Mouse (Mus musculus) liver, embryonic 14.5 days (tissue): ENCODE results near the gene Casp8ap2. TPM values are rescaled to one million over a fixed set of nuclear protein-coding genes. Genes with fewer than 3 reads are reported as not detected.

ENCODE experiments used
- ATAC-seq: fragments of 200-750 bp; cut with Nextera tagmentation; 2 replicates; pipeline ENCODE4 v1.8.0; 2017; ENCODE audit warnings: moderate number of reproducible peaks, mild to moderate bottlenecking, moderate library complexity; ENCODE audit not compliant: insufficient read depth
- DNase-seq, 3 experiments: peaks; one replicate each; pipeline ENCODE4 v3.0.0-alpha.2; 2012 to 2013; ENCODE audit warnings: low read depth in 3 of 3, low spot score in 3 of 3
- H3K27ac ChIP-seq: fragments of 300-500 bp; sonication (generic); 2 replicates; pipeline ENCODE4 v1.5.1; 2014; ENCODE audit warnings: moderate library complexity, mild to moderate bottlenecking, control low read depth, inconsistent platforms
- H3K27me3 ChIP-seq: fragments of 300-500 bp; sonication (generic); 2 replicates; pipeline ENCODE4 v1.6.1; 2014; ENCODE audit warnings: mild to moderate bottlenecking, low read length, moderate library complexity; ENCODE audit not compliant: control insufficient read depth, insufficient read depth
- H3K36me3 ChIP-seq: fragments of 300-500 bp; sonication (generic); replicated peaks from 2 replicates; pipeline ENCODE4 v1.6.1; 2014; ENCODE audit warnings: low read depth; ENCODE audit not compliant: control insufficient read depth, insufficient read depth
- H3K4me1 ChIP-seq, 2 experiments: fragments of 200-500 bp in 1 of 2; fragments of 300-500 bp in 1 of 2; sonication (generic) in 1 of 2; replicated peaks; 2 replicates each; pipeline ENCODE4 v1.6.1; 2012 to 2014; ENCODE audit warnings: antibody characterized with exemption in 1 of 2, inconsistent platforms in 1 of 2, low read length in 1 of 2; ENCODE audit not compliant: control insufficient read depth in 2 of 2, insufficient read depth in 2 of 2
- H3K4me2 ChIP-seq: fragments of 300-500 bp; sonication (generic); 2 replicates; pipeline ENCODE4 v1.6.1; 2014; ENCODE audit warnings: low read depth, mild to moderate bottlenecking, control low read depth, moderate library complexity
- H3K4me3 ChIP-seq, 2 experiments: fragments of 200-500 bp in 1 of 2; fragments of 300-500 bp in 1 of 2; sonication (generic) in 1 of 2; 2 replicates each; pipeline ENCODE4 v1.5.1; 2012 to 2014; ENCODE audit warnings: low read depth in 2 of 2, low read length in 2 of 2, mild to moderate bottlenecking in 2 of 2, control low read depth in 1 of 2, inconsistent platforms in 1 of 2, moderate library complexity in 1 of 2; ENCODE audit not compliant: insufficient read depth in 1 of 2
- H3K9ac ChIP-seq: fragments of 300-500 bp; sonication (generic); replicated peaks from 2 replicates; pipeline ENCODE4 v1.6.1; 2014; ENCODE audit warnings: mild to moderate bottlenecking, control low read depth, moderate library complexity
- H3K9me3 ChIP-seq: fragments of 300-500 bp; sonication (generic); 2 replicates; pipeline ENCODE4 v1.6.1; 2016; ENCODE audit warnings: low read length, mixed read lengths; ENCODE audit not compliant: control insufficient read depth
- CTCF ChIP-seq: IDR thresholded peaks from 2 replicates; pipeline ENCODE4 v1.5.1; 2016; ENCODE audit warnings: antibody characterized with exemption, low read depth, control low read depth
- EP300 ChIP-seq: IDR thresholded peaks from 2 replicates; pipeline ENCODE4 v1.6.1; 2016; ENCODE audit warnings: antibody characterized with exemption, low read depth
- WGBS: fragments of 180-500 bp; shearing (Covaris S2); extraction: QIAGEN DNeasy Blood & Tissue Kit; methylation state at CpG from one replicate; pipeline ENCODE4 v1.1.7; 2014; ENCODE audit not compliant: insufficient replicate concordance; 5-methylcytosine and 5-hydroxymethylcytosine counted together
- polyA plus RNA-seq, 2 experiments: library from polyadenylated mRNA; depleted of rRNA in 1 of 2; stranded (reverse) in 1 of 2; unstranded in 1 of 2; fragments of >200 nt; fragmentation: Nextera tagmentation in 1 of 2; extraction: Ambion mirVana in 1 of 2; gene quantifications; 2 replicates each; pipeline versions ENCODE4 v1.2.1 to v1.2.3; 2012 to 2014

Casp8ap2 gene
- polyA plus RNA-seq, 2 experiments: 5.9 to 25.5 TPM

DNA sequence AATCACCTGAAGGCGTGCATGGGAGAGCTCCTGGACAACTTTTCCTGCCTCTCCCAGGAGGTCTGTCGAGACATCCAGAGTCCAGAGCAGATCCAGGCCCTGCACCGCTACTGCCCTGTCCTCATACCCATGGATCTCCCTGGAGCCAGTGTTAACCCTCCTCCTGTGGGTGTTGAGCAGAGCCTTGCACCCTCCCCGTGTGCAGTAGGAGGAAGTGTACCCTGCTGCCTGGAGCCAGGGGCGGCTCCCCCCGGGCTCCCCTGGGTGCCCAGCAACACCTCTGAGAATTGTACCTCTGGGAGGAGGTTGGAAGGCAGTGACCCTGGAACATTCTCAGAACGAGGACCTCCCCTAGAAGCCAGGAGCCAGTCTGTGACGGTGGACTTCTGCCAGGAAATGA is 35.4 kb upstream of the Casp8ap2 start:
- Histone ChIP-seq H3K4me3 (no peak overlapping the region), H3K4me2 (no peak overlapping the region), H3K9ac (no peak overlapping the region), H3K27ac (no peak overlapping the region), H3K27me3 (no peaks in the 10 kb centered on the region), H3K4me1 (no peaks in the 10 kb centered on the region; a peak in 1 of 4 replicates), H3K36me3 (no peaks in the 10 kb centered on the region), H3K9me3 (no peaks in the 10 kb centered on the region)
- TF ChIP-seq CTCF (no peak), EP300 (no peak)
- DNase-seq (no peak), ATAC-seq (no peak)
- WGBS: 45% methylated on average over 8 of the region's 8 CpGs

GRCm38 (mm10) chr4:32584181-32584580 is 31.1 kb upstream of the Casp8ap2 start:
- Histone ChIP-seq H3K27ac (no peak overlapping the region), H3K4me2 (no peak overlapping the region), H3K4me1 (no peaks in the 10 kb centered on the region), H3K4me3 (no peak overlapping the region), H3K27me3 (no peaks in the 10 kb centered on the region), H3K36me3 (no peaks in the 10 kb centered on the region), H3K9ac (no peak overlapping the region), H3K9me3 (no peaks in the 10 kb centered on the region)
- 68% methylated on average over 6 of the region's 6 CpGs for WGBS
- DNase-seq (no peak), ATAC-seq (no peak)
- TF ChIP-seq EP300 (no peak), CTCF (no peak)

GRCm38 (mm10) chr4:32586596-32586995 is 28.7 kb upstream of the Casp8ap2 start:
- Histone ChIP-seq H3K9ac (no peak overlapping the region), H3K4me2 (no peak overlapping the region), H3K27ac (no peak overlapping the region), H3K4me1 (no peaks in the 10 kb centered on the region), H3K9me3 (no peaks in the 10 kb centered on the region), H3K27me3 (no peaks in the 10 kb centered on the region), H3K36me3 (no peaks in the 10 kb centered on the region), H3K4me3 (no peak overlapping the region)
- WGBS: 6% methylated on average over 9 of the region's 9 CpGs
- DNase-seq (peak in 2 of 3 experiments; percentile 28 to 30), ATAC-seq (no peak)
- TF ChIP-seq CTCF: peak; percentile 89
- TF ChIP-seq EP300: no peak

- H3K27me3 ChIP-seq: no peaks in the 10 kb centered on the region
- H3K4me2 ChIP-seq: no peak overlapping the region
- 53% methylated on average over 5 of the region's 5 CpGs for WGBS
- no peak overlapping the region for H3K9ac ChIP-seq
- DNase-seq (no peak), ATAC-seq (no peak)
- H3K4me1 ChIP-seq: no peaks in the 10 kb centered on the region
- TF ChIP-seq CTCF: no peak
- no peak for TF ChIP-seq EP300
- no peak overlapping the region for H3K4me3 ChIP-seq
- H3K9me3 ChIP-seq: no peaks in the 10 kb centered on the region
- no peaks in the 10 kb centered on the region for H3K36me3 ChIP-seq
- no peak overlapping the region for H3K27ac ChIP-seq
Measured at GRCm38 (mm10) chr4:32587543-32587942, 27.7 kb upstream of the Casp8ap2 start.

DNA sequence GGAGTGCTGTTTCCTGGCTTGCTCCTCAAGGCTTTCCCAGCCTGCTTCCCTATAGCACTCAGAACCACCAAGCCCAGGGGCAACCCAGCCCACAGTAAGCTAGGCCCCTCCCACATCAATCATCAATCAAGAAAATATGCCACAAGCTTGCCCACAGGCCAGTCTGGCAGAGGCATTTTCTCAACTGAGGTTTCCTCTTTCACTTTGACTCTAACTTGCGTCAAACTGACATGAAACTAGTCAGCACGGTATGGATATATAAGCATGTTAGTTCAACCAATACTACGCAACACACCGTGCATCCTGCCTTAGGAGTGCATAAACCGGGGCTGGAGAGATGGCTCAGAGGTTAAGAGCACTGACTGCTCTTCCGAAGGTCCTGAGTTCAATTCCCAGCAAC is 27.0 kb upstream of the Casp8ap2 start:
- H3K4me3 ChIP-seq: no peak overlapping the region
- WGBS: 54% methylated on average over 6 of the region's 6 CpGs
- no peaks in the 10 kb centered on the region for H3K27me3 ChIP-seq
- no peaks in the 10 kb centered on the region for H3K36me3 ChIP-seq
- DNase-seq (no peak), ATAC-seq (no peak)
- no peaks in the 10 kb centered on the region for H3K9me3 ChIP-seq
- no peak overlapping the region for H3K4me2 ChIP-seq
- no peak overlapping the region for H3K27ac ChIP-seq
- H3K4me1 ChIP-seq: no peaks in the 10 kb centered on the region
- H3K9ac ChIP-seq: no peak overlapping the region
- TF ChIP-seq EP300: no peak
- TF ChIP-seq CTCF: no peak
